Mouse (Mus musculus): ENCODE measurements around the gene Per1.

Gene Per1

GRCm38 (mm10) chr11:69133923-69134621 is 39.1 kb downstream of the Per1 start:
- no peak for DNase-seq (ENCODE audit: low spot score)

- no peak for DNase-seq (ENCODE audit: low spot score)
Measured at GRCm38 (mm10) chr11:69134622-69134968, 39.6 kb downstream of the Per1 start.

GRCm38 (mm10) chr11:69135361-69135760 is 40.3 kb downstream of the Per1 start:
- DNase-seq (ENCODE audit: low spot score): no peak

GRCm38 (mm10) chr11:69147546-69147945 is 52.5 kb downstream of the Per1 start:
- no peak for DNase-seq (ENCODE audit: low spot score)

GRCm38 (mm10) chr11:69148451-69148960 is 53.5 kb downstream of the Per1 start:
- DNase-seq (ENCODE audit: low spot score): no peak

- no peak for DNase-seq (ENCODE audit: low spot score)
Measured at GRCm38 (mm10) chr11:69149728-69150127, 54.7 kb downstream of the Per1 start.

- peak; percentile 56 for DNase-seq (ENCODE audit: low spot score)
Measured at GRCm38 (mm10) chr11:69150444-69150843, 55.4 kb downstream of the Per1 start.

GRCm38 (mm10) chr11:69151004-69151403 is 56.0 kb downstream of the Per1 start:
- no peak for DNase-seq (ENCODE audit: low spot score)

GRCm38 (mm10) chr11:69153831-69154230 is 58.8 kb downstream of the Per1 start:
- DNase-seq (ENCODE audit: low spot score): no peak

- DNase-seq (ENCODE audit: low spot score): no peak
Measured at GRCm38 (mm10) chr11:69155351-69155750, 60.3 kb downstream of the Per1 start.

GRCm38 (mm10) chr11:69156800-69157199 is 61.8 kb downstream of the Per1 start, which contains the start of gene Alox12b:
Alox12b (plus strand) TSS chr11:69156989.
- no peak for DNase-seq (ENCODE audit: low spot score)

Data from urinary bladder, postnatal 25 days (tissue).